Mouse (Mus musculus) duodenum, adult 2 months (tissue): Measurements from ENCODE around the gene Uhrf2. TPM values are rescaled to one million over a fixed set of nuclear protein-coding genes. Genes with fewer than 3 reads are reported as not detected.

Source experiments
- polyA plus RNA-seq: library from polyadenylated mRNA; depleted of rRNA; stranded (reverse); fragments of >200 nt; gene quantifications from 2 replicates; pipeline ENCODE4 v1.2.3, GENCODE M21; 2012; ENCODE audit warnings: low replicate concordance; rRNA removed

Uhrf2 gene
- 9.7 and 14.0 TPM in 2 replicates for polyA plus RNA-seq

DNA sequence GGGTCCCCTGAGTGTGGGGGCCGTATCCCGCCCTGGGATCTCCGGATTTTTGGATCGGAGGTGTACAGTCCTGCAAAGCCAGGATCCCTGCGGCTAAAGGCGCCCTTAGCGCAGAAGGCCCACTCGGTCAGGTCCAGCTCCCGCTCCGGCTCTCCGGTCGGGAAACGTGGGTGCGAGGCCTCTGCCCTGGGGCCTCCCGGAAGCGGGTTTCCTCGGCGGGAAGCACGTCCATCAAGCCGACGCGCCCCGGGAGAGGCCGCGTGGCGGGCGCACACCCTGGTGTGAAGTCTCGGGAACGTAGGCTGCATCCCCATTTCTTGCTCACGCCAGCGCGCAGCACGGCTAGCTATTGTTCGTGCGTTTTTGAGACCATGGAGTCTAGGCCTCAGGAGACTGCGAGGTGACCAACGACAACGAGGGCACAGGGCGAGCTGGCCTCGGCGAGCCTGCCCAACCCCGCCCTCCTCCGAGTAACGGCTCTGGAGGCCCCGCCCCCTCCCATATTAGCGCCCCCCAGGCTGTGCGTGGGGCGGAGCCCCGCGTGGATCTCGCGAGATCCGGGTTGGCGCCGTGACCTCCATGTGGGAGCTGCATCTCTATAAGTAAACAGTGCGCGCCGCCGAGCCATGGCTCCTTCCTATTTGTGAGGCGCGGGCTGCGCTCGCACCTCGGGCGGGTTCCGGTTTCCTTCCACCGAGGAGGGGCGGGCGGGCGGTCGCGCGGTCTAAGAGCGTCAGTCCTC lies at the start of gene Uhrf2:
Gene Uhrf2, plus strand, starts transcription at position 620 of the 742 bp plus-strand sequence.

DNA sequence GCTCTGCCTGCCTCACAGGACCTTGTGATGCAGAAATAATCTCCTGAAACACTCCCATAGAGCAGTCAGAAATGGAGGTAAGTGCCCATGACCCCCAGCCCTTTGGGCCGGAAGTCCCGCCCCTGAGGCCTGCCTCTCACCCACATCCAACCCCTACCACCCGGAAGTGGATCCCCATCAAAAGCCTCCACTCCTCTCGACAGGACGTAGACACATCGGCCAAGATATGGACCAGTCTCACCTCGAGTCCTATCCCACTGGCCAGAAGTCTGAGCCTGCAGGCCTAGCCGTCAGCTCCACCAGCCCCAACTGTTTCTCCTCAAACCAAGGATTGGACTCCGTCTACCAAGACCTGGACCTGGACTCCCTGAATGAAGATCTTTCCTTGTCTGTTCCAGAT lies 26.7 kb upstream of the Uhrf2 start, which contains the start of gene Trpd52l3:
Gene Trpd52l3, plus strand, starts transcription at position 170 of the 400 bp plus-strand sequence.

Other genes with a start within 250 kb of the Uhrf2 start
- gene 9930021J03Rik, start 224.5 kb upstream of the Uhrf2 start, polyA plus RNA-seq = 0.49 and 1.9 TPM in 2 replicates
- gene Ranbp6, start 217.5 kb upstream of the Uhrf2 start, polyA plus RNA-seq = 0.21 and 0.29 TPM in 2 replicates
- gene Il33, start 105.4 kb upstream of the Uhrf2 start, polyA plus RNA-seq = 2.5 and 5.3 TPM in 2 replicates
- gene Trpd52l3, start 26.7 kb upstream of the Uhrf2 start, polyA plus RNA-seq = not detected in 2 replicates
- gene Gldc, start 144.9 kb downstream of the Uhrf2 start, polyA plus RNA-seq = 0.06 and 0.99 TPM in 2 replicates
- 3.8 TPM in 1 of 2 replicates, not detected in the other for gene Mbl2, start 202.4 kb downstream of the Uhrf2 start, polyA plus RNA-seq